Mouse (Mus musculus) layer of hippocampus, postnatal 25 days (tissue): ENCODE measurements at regions not wholly inside any gene's neighbourhood (a gene's known extent, or its start where the extent isn't known, plus 50 kb on each side); places are given as distances from the start of the nearest gene placed in this dataset.

ENCODE experiments used
- DNase-seq, 2 experiments: peaks; one replicate each; pipeline ENCODE4 v3.0.0; 2022; ENCODE audit warnings: mixed read lengths in 2 of 2, low spot score in 1 of 2; ENCODE audit errors: extremely low spot score in 1 of 2

- peak; percentile 3 to 11 for DNase-seq
These were observed 161.1 kb downstream of the March11 start for GRCm38 (mm10) chr15:26469901-26470383.

GRCm38 (mm10) chr15:26487378-26487777 is 178.5 kb downstream of the March11 start:
- no peak for DNase-seq
